Mouse (Mus musculus): ENCODE results near the gene Epo. TPM values are rescaled to one million over a fixed set of nuclear protein-coding genes. Genes with fewer than 3 reads are reported as not detected.

The Epo gene
- polyA plus RNA-seq, 1 experiment from 2014 or later, result not detected

DNA sequence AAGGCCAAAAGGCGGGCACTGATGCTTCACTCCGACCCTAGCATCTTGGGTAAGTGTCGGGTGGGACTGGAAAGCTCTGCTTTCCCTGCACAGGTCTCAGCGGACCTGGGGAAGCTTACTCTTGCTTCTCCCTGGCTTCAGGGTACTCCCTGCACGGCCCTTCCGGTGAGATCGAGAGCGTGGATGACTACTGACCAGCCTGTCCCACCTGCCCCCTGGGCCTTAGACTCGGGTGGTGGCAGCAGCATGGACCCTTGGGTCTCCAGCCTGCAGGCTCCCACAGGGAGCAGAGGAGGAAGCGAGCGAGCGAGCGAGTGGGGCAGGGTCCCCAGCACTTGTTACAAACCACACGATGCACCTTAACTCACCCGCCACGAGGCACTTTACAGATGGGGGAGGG, 7.5 kb downstream of the Epo start:
- H3K36me3 ChIP-seq (ENCODE audit: control insufficient read depth, insufficient read depth), result peaks cover 48% of the 10 kb centered on the region
- no peak overlapping the region for H3K9ac ChIP-seq (replicated peaks; ENCODE audit: low read depth, low read length)
- H3K9me3 ChIP-seq (ENCODE audit: control insufficient read depth, low read length), result no peaks in the 10 kb centered on the region
- peak overlapping the region; percentile 33; the same call in 1 of the 2 replicates for H3K27ac ChIP-seq (ENCODE audit: low read length)
- 76% methylated on average over 16 of the region's 16 CpGs for whole genome bisulfite sequencing
- no peaks in the 10 kb centered on the region for H3K27me3 ChIP-seq (replicated peaks; ENCODE audit: control insufficient read depth, insufficient read depth, low read length)
- ATAC-seq, result no peak
- H3K4me3 ChIP-seq (replicated peaks; ENCODE audit: low read length), result no peak overlapping the region
- H3K4me2 ChIP-seq (ENCODE audit: low read length), result no peak overlapping the region
- peaks cover 18% of the 10 kb centered on the region for H3K4me1 ChIP-seq (replicated peaks; ENCODE audit: control insufficient read depth, insufficient read depth, low read length)

DNA sequence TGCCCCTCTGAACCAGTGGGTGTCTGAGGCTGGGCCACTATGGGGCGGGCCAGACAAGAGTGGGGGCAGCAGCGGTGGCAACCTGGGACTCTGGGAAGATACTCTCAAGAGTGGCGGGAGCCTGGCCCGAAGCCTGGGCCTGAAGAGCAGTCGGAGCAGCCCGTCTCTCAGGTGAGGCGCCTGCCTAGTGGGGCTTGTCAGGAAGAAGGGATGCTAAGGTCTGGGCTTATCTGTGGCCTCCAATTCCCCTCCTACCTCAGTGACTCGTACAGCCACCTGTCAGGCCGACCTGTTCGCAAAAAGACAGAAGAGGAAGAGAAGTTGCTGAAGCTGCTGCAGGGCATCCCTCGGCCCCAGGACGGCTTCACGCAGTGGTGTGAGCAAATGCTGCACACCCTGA, 8.4 kb downstream of the Epo start:
- no peak overlapping the region for H3K4me3 ChIP-seq (replicated peaks; ENCODE audit: low read length)
- no peaks in the 10 kb centered on the region for H3K9me3 ChIP-seq (ENCODE audit: control insufficient read depth, low read length)
- WGBS, result 91% methylated on average over 13 of the region's 13 CpGs
- H3K4me2 ChIP-seq (ENCODE audit: low read length), result no peak overlapping the region
- no peaks in the 10 kb centered on the region for H3K27me3 ChIP-seq (replicated peaks; ENCODE audit: control insufficient read depth, insufficient read depth, low read length)
- no peak for ATAC-seq
- peaks cover 10% of the 10 kb centered on the region for H3K4me1 ChIP-seq (replicated peaks; ENCODE audit: control insufficient read depth, insufficient read depth, low read length)
- no peak overlapping the region for H3K27ac ChIP-seq (ENCODE audit: low read length)
- no peak overlapping the region for H3K9ac ChIP-seq (replicated peaks; ENCODE audit: low read depth, low read length)
- peaks cover 48% of the 10 kb centered on the region for H3K36me3 ChIP-seq (ENCODE audit: control insufficient read depth, insufficient read depth)

DNA sequence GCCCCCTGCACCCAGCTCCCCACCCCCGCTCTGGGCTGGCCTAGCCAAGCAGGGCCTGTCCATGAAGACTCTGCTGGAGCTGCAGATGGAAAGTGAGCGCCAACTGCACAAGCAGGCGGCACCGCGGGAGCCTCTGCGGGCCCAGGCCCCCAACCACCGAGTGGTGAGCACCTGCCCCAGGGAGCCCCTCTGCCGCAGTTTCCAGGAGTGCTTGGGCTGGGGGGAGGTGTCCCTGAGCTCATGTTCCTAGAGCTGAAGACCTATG, 8.9 kb downstream of the Epo start:
- WGBS, result 86% methylated on average over 8 of the region's 8 CpGs
- ATAC-seq, result no peak
- Histone ChIP-seq H3K27me3 (replicated peaks; ENCODE audit: control insufficient read depth, insufficient read depth, low read length) (no peaks in the 10 kb centered on the region), H3K4me3 (replicated peaks; ENCODE audit: low read length) (no peak overlapping the region), H3K27ac (ENCODE audit: low read length) (no peak overlapping the region), H3K9me3 (ENCODE audit: control insufficient read depth, low read length) (no peaks in the 10 kb centered on the region), H3K4me1 (replicated peaks; ENCODE audit: control insufficient read depth, insufficient read depth, low read length) (peaks cover 6% of the 10 kb centered on the region), H3K9ac (replicated peaks; ENCODE audit: low read depth, low read length) (no peak overlapping the region), H3K4me2 (ENCODE audit: low read length) (no peak overlapping the region), H3K36me3 (ENCODE audit: control insufficient read depth, insufficient read depth) (peaks cover 44% of the 10 kb centered on the region)

DNA sequence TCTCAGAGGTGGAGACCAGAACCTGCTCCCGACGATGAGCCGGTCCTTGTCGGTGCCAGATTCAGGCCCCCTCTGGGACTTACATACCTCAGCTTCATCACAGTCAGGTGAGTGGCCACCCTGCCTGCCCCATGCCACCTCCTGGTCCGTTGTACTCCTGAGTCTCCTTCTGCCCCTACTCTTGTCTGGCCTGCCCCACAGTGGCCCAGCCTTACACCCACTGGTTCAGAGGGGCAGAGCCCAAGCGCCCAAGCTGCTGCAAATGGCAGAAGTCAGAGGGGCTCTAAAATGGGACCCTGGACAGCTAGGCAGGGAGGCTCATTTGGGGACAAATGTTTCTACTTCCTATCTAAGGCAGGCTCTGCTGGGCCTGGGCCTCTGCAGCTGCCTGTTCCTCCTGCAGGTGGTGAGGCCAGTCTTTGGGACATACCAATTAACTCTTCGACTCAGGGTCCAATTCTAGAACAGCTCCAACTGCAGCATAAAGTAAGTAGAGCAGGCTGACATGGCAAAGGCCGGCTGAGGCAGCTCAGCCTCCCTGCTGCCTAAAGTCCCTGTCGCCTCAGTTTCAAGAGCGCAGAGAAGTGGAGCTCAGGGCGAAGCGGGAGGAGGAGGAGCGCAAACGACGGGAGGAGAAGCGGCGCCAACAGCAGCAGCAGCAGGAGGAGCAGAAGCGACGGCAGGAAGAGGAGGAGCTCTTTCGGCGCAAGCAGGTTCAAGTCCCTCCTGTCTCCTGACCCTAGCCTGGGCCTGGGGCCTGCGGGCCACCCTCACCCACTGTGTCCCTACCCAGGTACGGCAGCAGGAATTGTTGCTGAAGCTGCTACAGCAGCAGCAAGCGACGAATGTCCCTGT, 9.4 kb downstream of the Epo start:
- no peak for ATAC-seq
- H3K9ac ChIP-seq (replicated peaks; ENCODE audit: low read depth, low read length), result no peak overlapping the region
- H3K27ac ChIP-seq (ENCODE audit: low read length), result no peak overlapping the region
- no peak overlapping the region for H3K4me3 ChIP-seq (replicated peaks; ENCODE audit: low read length)
- 83% methylated on average over 25 of the region's 25 CpGs for WGBS
- no peaks in the 10 kb centered on the region for H3K9me3 ChIP-seq (ENCODE audit: control insufficient read depth, low read length)
- no peaks in the 10 kb centered on the region for H3K27me3 ChIP-seq (replicated peaks; ENCODE audit: control insufficient read depth, insufficient read depth, low read length)
- peaks cover 5% of the 10 kb centered on the region; the same call in 1 of the 2 replicates for H3K4me1 ChIP-seq (replicated peaks; ENCODE audit: control insufficient read depth, insufficient read depth, low read length)
- peaks cover 39% of the 10 kb centered on the region for H3K36me3 ChIP-seq (ENCODE audit: control insufficient read depth, insufficient read depth)
- H3K4me2 ChIP-seq (ENCODE audit: low read length), result no peak overlapping the region

DNA sequence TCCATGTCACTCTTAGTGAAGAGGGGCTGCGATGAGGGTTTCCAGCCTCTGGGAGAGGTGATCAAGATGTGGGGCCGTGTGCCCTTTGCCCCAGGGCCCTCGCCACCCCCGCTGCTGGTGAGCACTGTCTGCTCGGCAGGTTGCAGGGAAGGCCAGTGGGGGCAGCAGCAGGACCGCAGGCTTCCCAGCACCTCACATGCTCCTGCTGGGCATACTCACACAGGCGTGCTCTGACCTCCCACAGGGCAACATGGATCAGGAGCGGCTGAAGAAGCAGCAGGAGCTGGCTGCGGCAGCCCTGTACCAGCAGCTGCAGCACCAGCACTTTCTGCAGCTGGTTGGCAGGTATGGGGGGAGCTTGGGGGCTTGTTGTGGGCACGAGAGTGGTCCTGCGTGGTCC, 10.3 kb downstream of the Epo start:
- Histone ChIP-seq H3K9ac (replicated peaks; ENCODE audit: low read depth, low read length) (no peak overlapping the region), H3K36me3 (ENCODE audit: control insufficient read depth, insufficient read depth) (peaks cover 33% of the 10 kb centered on the region), H3K4me1 (replicated peaks; ENCODE audit: control insufficient read depth, insufficient read depth, low read length) (peaks cover 5% of the 10 kb centered on the region; the same call in 1 of the 2 replicates), H3K4me3 (replicated peaks; ENCODE audit: low read length) (no peak overlapping the region), H3K9me3 (ENCODE audit: control insufficient read depth, low read length) (no peaks in the 10 kb centered on the region), H3K27me3 (replicated peaks; ENCODE audit: control insufficient read depth, insufficient read depth, low read length) (no peaks in the 10 kb centered on the region), H3K27ac (ENCODE audit: low read length) (no peak overlapping the region), H3K4me2 (ENCODE audit: low read length) (no peak overlapping the region)
- ATAC-seq, result no peak
- WGBS, result 84% methylated on average over 11 of the region's 11 CpGs

DNA sequence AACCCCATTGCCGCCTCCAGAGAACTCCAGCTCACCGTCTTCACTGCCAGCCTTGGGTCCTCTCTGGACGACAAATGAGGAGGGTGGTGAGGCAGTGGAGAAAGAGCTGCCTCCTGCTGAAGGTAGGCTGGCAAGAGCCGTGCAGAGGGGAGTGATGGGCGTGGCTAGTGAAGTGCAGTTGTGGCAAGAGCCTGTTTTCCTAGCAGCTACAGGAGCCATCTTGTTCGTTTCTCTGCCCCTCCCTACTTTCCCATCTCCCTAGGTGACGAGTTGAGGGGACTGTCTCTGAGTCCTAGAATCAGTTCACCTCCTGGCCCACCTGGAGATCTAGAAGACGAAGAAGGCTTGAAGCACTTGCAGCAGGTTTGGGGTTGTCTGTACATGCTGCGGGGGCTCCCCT, 11.2 kb downstream of the Epo start:
- no peaks in the 10 kb centered on the region for H3K9me3 ChIP-seq (ENCODE audit: control insufficient read depth, low read length)
- no peak overlapping the region for H3K9ac ChIP-seq (replicated peaks; ENCODE audit: low read depth, low read length)
- no peak overlapping the region for H3K4me3 ChIP-seq (replicated peaks; ENCODE audit: low read length)
- H3K36me3 ChIP-seq (ENCODE audit: control insufficient read depth, insufficient read depth), result peaks cover 27% of the 10 kb centered on the region
- H3K27me3 ChIP-seq (replicated peaks; ENCODE audit: control insufficient read depth, insufficient read depth, low read length), result no peaks in the 10 kb centered on the region
- ATAC-seq, result no peak
- WGBS, result 78% methylated on average over 9 of the region's 9 CpGs
- H3K4me2 ChIP-seq (ENCODE audit: low read length), result no peak overlapping the region
- H3K4me1 ChIP-seq (replicated peaks; ENCODE audit: control insufficient read depth, insufficient read depth, low read length), result peaks cover 3% of the 10 kb centered on the region; the same call in 1 of the 2 replicates
- H3K27ac ChIP-seq (ENCODE audit: low read length), result no peak overlapping the region

DNA sequence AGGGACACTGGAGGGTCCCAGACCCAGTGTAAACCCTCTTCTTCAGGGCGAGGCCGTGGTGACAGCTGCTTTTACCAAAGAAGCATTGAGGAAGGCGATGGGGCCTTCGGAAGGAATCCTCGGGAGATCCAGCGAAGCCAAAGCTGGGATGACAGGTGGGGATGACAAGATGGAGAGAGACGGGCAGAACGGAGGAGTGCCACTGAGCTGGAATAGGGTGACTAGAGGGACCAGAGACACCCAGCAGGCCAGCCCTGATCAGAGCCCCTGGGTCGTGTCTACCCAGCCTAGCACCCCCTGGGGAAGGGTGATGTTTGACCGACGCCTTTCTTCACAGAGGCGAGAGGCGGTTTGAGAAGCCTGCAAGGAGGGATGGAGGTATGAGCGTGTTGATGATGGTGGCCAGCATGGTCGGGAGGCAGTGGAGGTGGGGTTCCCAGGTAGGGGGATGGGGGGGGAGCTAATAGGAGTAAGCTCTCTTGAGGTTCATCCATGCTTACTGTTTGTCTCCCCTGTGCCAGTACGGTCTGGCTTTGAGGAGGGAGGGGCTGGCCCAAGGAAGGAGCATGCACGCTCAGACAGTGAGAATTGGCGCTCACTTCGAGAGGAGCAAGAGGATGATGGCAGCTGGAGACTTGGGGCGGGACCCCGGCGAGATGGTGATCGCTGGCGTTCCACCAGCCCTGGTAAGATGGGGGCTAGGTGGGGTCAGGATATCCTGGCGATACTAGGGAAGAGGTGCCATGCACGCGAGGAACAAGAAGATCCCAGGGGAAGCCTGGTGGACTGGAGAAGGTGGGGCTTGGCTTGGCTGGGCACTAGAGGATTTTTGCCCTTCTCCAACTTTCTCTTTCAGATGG, 13.1 kb downstream of the Epo start:
- Histone ChIP-seq H3K9me3 (ENCODE audit: control insufficient read depth, low read length) (no peaks in the 10 kb centered on the region), H3K4me1 (replicated peaks; ENCODE audit: control insufficient read depth, insufficient read depth, low read length) (no peaks in the 10 kb centered on the region), H3K4me2 (ENCODE audit: low read length) (no peak overlapping the region), H3K36me3 (ENCODE audit: control insufficient read depth, insufficient read depth) (peaks cover 24% of the 10 kb centered on the region), H3K27me3 (replicated peaks; ENCODE audit: control insufficient read depth, insufficient read depth, low read length) (no peaks in the 10 kb centered on the region), H3K4me3 (replicated peaks; ENCODE audit: low read length) (no peak overlapping the region), H3K9ac (replicated peaks; ENCODE audit: low read depth, low read length) (no peak overlapping the region), H3K27ac (ENCODE audit: low read length) (no peak overlapping the region)
- ATAC-seq, result no peak
- WGBS, result 90% methylated on average over 27 of the region's 27 CpGs

DNA sequence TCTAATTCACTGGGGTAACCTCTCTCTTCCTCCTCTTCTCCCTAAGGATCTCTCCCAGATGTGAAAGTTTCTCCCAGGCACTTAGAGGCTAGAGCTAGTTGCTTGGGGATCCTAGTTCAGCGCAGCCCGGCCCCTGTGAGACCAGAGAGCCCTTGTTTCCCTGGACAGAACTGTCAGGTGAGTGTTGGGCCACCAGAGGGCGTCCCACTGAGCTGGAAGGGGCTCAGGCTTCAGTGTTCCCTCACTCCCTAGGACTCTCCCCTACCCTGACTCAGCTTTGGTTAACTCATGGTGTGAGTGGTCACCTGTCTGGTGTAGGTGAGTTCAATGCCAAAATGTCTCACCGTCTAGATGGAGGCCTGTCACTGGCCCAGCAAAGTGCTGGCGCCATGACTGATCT, 14.6 kb downstream of the Epo start, which contains the start of gene Gigyf1:
Gigyf1 (plus strand) TSS at position 113 of the 400 bp plus-strand sequence.
- Histone ChIP-seq H3K27me3 (replicated peaks; ENCODE audit: control insufficient read depth, insufficient read depth, low read length) (no peaks in the 10 kb centered on the region), H3K9me3 (ENCODE audit: control insufficient read depth, low read length) (no peaks in the 10 kb centered on the region), H3K4me2 (ENCODE audit: low read length) (no peak within 1 kb of the TSS), H3K36me3 (ENCODE audit: control insufficient read depth, insufficient read depth) (peaks cover 15% of the 10 kb centered on the region), H3K27ac (ENCODE audit: low read length) (no peak within 1 kb of the TSS), H3K9ac (replicated peaks; ENCODE audit: low read depth, low read length) (no peak within 1 kb of the TSS), H3K4me1 (replicated peaks; ENCODE audit: control insufficient read depth, insufficient read depth, low read length) (peaks cover 12% of the 10 kb centered on the region), H3K4me3 (replicated peaks; ENCODE audit: low read length) (no peak within 1 kb of the TSS)
- WGBS, result 67% methylated on average over 5 of the region's 5 CpGs
- ATAC-seq, result no peak

DNA sequence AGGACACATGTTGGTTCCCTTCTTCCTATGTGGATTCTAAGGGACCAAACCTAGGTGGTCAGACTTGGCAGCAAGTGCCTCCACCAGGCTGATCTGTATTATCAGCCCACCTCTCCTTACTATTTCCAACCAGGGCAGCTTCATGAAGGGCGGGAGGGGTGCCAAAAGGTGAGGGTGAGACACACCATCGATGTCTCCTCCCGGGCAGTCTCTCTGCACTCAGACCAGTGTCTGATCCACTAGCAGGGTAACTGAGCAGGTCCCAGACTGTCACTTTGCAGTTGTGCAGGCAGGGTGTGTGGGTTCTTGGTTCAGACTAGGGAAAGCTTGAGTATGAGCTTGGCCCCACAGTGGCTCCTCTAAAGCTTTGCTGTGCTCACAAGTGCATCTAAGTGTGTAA, 18.2 kb downstream of the Epo start:
- Histone ChIP-seq H3K4me1 (replicated peaks; ENCODE audit: control insufficient read depth, insufficient read depth, low read length) (peaks cover 38% of the 10 kb centered on the region), H3K27me3 (replicated peaks; ENCODE audit: control insufficient read depth, insufficient read depth, low read length) (no peaks in the 10 kb centered on the region), H3K4me3 (replicated peaks; ENCODE audit: low read length) (no peak overlapping the region), H3K36me3 (ENCODE audit: control insufficient read depth, insufficient read depth) (peaks cover 2% of the 10 kb centered on the region; the same call in 1 of the 2 replicates), H3K9me3 (ENCODE audit: control insufficient read depth, low read length) (no peaks in the 10 kb centered on the region), H3K9ac (replicated peaks; ENCODE audit: low read depth, low read length) (no peak overlapping the region), H3K4me2 (ENCODE audit: low read length) (no peak overlapping the region), H3K27ac (ENCODE audit: low read length) (no peak overlapping the region)
- no peak for ATAC-seq
- 94% methylated on average over 3 of the region's 3 CpGs for WGBS

All from forebrain, embryonic 16.5 days (tissue).